Mouse (Mus musculus): ENCODE measurements around the gene Mogs. TPM values are rescaled to one million over a fixed set of nuclear protein-coding genes. Genes with fewer than 3 reads are reported as not detected.

The Mogs gene
- polyA plus RNA-seq, 1 experiment from 2014 or later: 8.3 TPM

- peak overlapping the region; percentile 85 for H3K9ac ChIP-seq (ENCODE audit: low read length)
- no peaks in the 10 kb centered on the region for H3K36me3 ChIP-seq (ENCODE audit: control insufficient read depth, insufficient read depth, low read length)
- peak overlapping the region; percentile 66 for H3K4me2 ChIP-seq (ENCODE audit: low read depth, low read length)
- H3K9me3 ChIP-seq (replicated peaks; ENCODE audit: control insufficient read depth, low read length): no peaks in the 10 kb centered on the region
- ATAC-seq (ENCODE audit: insufficient read depth, low FRiP score): peak; percentile 86
- H3K4me3 ChIP-seq (replicated peaks; ENCODE audit: low read length): peak overlapping the region; percentile 54
- peaks cover 36% of the 10 kb centered on the region for H3K4me1 ChIP-seq (ENCODE audit: control insufficient read depth, insufficient read depth, low read length)
- 0% methylated on average over 12 of the region's 12 CpGs for WGBS
- H3K27me3 ChIP-seq (ENCODE audit: control insufficient read depth, insufficient read depth, low read length): no peaks in the 10 kb centered on the region
- H3K27ac ChIP-seq (ENCODE audit: low read length): peak overlapping the region; percentile 99
These were observed 22.3 kb downstream of the Mogs start for GRCm38 (mm10) chr6:83137576-83137950.

DNA sequence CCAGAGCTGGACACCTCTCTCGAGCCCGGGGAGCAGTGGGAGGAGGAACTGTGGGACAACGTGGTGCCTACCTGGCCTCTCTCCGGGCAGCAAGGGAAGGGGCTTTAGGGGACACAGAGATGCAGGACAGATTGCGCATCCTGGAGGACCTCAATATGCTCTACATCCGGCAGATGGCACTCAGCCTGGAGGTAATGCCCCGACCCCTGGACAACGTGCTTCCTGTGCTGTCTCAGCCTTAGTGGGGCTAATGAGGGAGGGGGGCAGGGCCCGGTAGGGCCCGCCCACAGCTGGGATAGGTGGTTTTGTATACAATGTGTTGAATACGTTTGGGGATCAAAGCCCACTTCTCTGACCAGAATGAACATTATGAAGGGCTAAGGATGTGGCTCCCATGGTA, 22.8 kb downstream of the Mogs start:
- no peaks in the 10 kb centered on the region for H3K9me3 ChIP-seq (replicated peaks; ENCODE audit: control insufficient read depth, low read length)
- no peaks in the 10 kb centered on the region for H3K36me3 ChIP-seq (ENCODE audit: control insufficient read depth, insufficient read depth, low read length)
- H3K27ac ChIP-seq (ENCODE audit: low read length): peak overlapping the region; percentile 99
- ATAC-seq (ENCODE audit: insufficient read depth, low FRiP score): 0 out of 2 replicates have a peak, but pooled peaks have one; percentile 7
- under 1% methylated on average over 11 of the region's 11 CpGs for WGBS
- H3K4me2 ChIP-seq (ENCODE audit: low read depth, low read length): peak overlapping the region; percentile 66
- peak overlapping the region; percentile 54 for H3K4me3 ChIP-seq (replicated peaks; ENCODE audit: low read length)
- H3K4me1 ChIP-seq (ENCODE audit: control insufficient read depth, insufficient read depth, low read length): peaks cover 38% of the 10 kb centered on the region
- peak overlapping the region; percentile 85 for H3K9ac ChIP-seq (ENCODE audit: low read length)
- no peaks in the 10 kb centered on the region for H3K27me3 ChIP-seq (ENCODE audit: control insufficient read depth, insufficient read depth, low read length)

DNA sequence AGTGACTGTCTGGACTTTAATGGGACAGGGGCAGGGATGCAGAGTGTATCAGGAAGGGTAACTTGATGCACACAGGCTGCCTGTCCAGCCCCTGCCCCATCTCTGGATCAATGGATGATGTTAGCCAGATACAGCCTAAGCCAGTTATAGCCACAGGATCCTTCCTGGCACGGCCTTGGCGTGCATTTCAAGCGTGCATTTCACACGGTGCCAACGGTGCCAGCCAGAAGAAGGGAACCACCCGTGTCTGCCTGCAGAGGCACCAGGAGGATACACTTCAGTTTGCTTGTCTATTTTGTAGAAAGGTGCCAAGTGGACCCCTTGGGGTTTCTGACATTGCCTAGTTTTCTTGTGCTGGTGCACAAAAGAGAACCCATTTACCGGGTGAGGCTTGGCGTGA, 24.7 kb downstream of the Mogs start:
- Histone ChIP-seq H3K4me2 (ENCODE audit: low read depth, low read length) (no peak overlapping the region), H3K4me3 (replicated peaks; ENCODE audit: low read length) (no peak overlapping the region), H3K4me1 (ENCODE audit: control insufficient read depth, insufficient read depth, low read length) (peaks cover 35% of the 10 kb centered on the region), H3K27me3 (ENCODE audit: control insufficient read depth, insufficient read depth, low read length) (no peaks in the 10 kb centered on the region), H3K9ac (ENCODE audit: low read length) (no peak overlapping the region), H3K27ac (ENCODE audit: low read length) (no peak overlapping the region), H3K36me3 (ENCODE audit: control insufficient read depth, insufficient read depth, low read length) (no peaks in the 10 kb centered on the region), H3K9me3 (replicated peaks; ENCODE audit: control insufficient read depth, low read length) (no peaks in the 10 kb centered on the region)
- no peak for ATAC-seq (ENCODE audit: insufficient read depth, low FRiP score)
- WGBS: 86% methylated on average over 8 of the region's 8 CpGs

GRCm38 (mm10) chr6:83141636-83142035, 26.3 kb downstream of the Mogs start:
- Histone ChIP-seq H3K4me2 (ENCODE audit: low read depth, low read length) (peak overlapping the region; percentile 57), H3K27me3 (ENCODE audit: control insufficient read depth, insufficient read depth, low read length) (no peaks in the 10 kb centered on the region), H3K27ac (ENCODE audit: low read length) (peak overlapping the region; percentile 61), H3K4me3 (replicated peaks; ENCODE audit: low read length) (peak overlapping the region; percentile 30; the same call in 1 of the 2 replicates), H3K36me3 (ENCODE audit: control insufficient read depth, insufficient read depth, low read length) (no peaks in the 10 kb centered on the region), H3K9ac (ENCODE audit: low read length) (peak overlapping the region; percentile 64), H3K4me1 (ENCODE audit: control insufficient read depth, insufficient read depth, low read length) (peaks cover 28% of the 10 kb centered on the region), H3K9me3 (replicated peaks; ENCODE audit: control insufficient read depth, low read length) (no peaks in the 10 kb centered on the region)
- 48% methylated on average over 4 of the region's 4 CpGs for WGBS
- ATAC-seq (ENCODE audit: insufficient read depth, low FRiP score): no peak

DNA sequence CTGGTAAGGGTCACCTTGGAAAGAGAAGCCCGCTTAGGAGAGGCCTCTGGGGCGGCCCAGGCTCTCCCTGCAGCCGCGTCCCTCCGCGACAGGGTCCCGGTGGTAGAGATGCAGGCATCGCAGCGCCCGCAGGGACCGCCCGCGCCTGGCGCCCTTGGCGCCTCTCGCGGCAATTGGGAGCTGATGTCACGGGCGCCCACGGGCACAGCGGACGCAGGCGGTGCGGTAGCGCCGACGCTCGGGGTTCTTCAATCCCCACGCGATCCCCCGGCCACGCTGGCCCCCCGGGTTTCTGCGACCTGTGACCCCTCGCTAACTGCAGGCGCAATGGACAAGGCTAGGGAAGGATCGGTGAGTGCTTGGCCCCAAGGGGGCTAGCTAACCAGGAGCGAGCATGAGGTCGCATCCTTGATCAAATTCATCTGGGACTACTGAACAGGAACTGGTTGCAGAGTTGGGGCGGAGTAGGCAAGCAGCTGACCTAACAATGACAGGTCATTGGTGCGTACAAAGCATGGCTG, 27.0 kb downstream of the Mogs start:
- peak overlapping the region; percentile 61 for H3K27ac ChIP-seq (ENCODE audit: low read length)
- WGBS: 10% methylated on average over 41 of the region's 41 CpGs

GRCm38 (mm10) chr6:83142886-83143285, 27.6 kb downstream of the Mogs start:
- H3K9me3 ChIP-seq (replicated peaks; ENCODE audit: control insufficient read depth, low read length): no peaks in the 10 kb centered on the region
- 0 out of 2 replicates have a peak, but pooled peaks cover 4% of the 10 kb centered on the region for H3K36me3 ChIP-seq (ENCODE audit: control insufficient read depth, insufficient read depth, low read length)
- peak overlapping the region; percentile 61 for H3K27ac ChIP-seq (ENCODE audit: low read length)
- 50% methylated on average over 11 of the region's 11 CpGs for WGBS
- H3K27me3 ChIP-seq (ENCODE audit: control insufficient read depth, insufficient read depth, low read length): no peaks in the 10 kb centered on the region
- peak overlapping the region; percentile 64; the same call in 1 of the 2 replicates for H3K9ac ChIP-seq (ENCODE audit: low read length)
- no peak for ATAC-seq (ENCODE audit: insufficient read depth, low FRiP score)
- peaks cover 25% of the 10 kb centered on the region for H3K4me1 ChIP-seq (ENCODE audit: control insufficient read depth, insufficient read depth, low read length)
- peak overlapping the region; percentile 57 for H3K4me2 ChIP-seq (ENCODE audit: low read depth, low read length)
- no peak overlapping the region for H3K4me3 ChIP-seq (replicated peaks; ENCODE audit: low read length)

More for the DNA sequence above, 27.0 kb downstream of the Mogs start:
- H3K9me3 ChIP-seq (replicated peaks; ENCODE audit: control insufficient read depth, low read length): no peaks in the 10 kb centered on the region
- ATAC-seq (ENCODE audit: insufficient read depth, low FRiP score): no peak
- H3K27me3 ChIP-seq (ENCODE audit: control insufficient read depth, insufficient read depth, low read length): no peaks in the 10 kb centered on the region
- 0 out of 2 replicates have a peak, but pooled peaks cover 2% of the 10 kb centered on the region for H3K36me3 ChIP-seq (ENCODE audit: control insufficient read depth, insufficient read depth, low read length)
- peak overlapping the region; percentile 57 for H3K4me2 ChIP-seq (ENCODE audit: low read depth, low read length)
- peaks cover 28% of the 10 kb centered on the region for H3K4me1 ChIP-seq (ENCODE audit: control insufficient read depth, insufficient read depth, low read length)
- H3K9ac ChIP-seq (ENCODE audit: low read length): peak overlapping the region; percentile 64
- H3K4me3 ChIP-seq (replicated peaks; ENCODE audit: low read length): peak overlapping the region; percentile 30

DNA sequence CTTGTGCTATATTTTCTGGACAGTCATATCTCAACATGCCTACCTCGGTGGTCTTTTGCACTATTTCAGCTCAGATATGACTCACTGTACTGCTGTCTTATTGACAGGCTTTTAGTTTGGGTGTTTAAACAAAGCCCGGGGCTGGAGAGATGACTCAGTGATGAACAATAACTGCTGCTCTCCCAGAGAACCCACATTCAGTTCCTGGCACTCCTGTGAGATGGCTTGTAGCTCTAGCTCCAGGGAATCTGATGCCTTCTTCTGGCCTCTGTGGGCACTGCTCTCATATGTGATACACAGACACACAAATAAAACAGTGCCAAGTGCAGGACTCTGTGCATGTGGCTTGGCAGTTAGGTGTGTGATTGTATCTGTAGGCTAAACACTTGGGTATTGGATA, 29.9 kb downstream of the Mogs start:
- Histone ChIP-seq H3K27ac (ENCODE audit: low read length) (no peak overlapping the region), H3K9me3 (replicated peaks; ENCODE audit: control insufficient read depth, low read length) (no peaks in the 10 kb centered on the region)
- ATAC-seq (ENCODE audit: insufficient read depth, low FRiP score): no peak

DNA sequence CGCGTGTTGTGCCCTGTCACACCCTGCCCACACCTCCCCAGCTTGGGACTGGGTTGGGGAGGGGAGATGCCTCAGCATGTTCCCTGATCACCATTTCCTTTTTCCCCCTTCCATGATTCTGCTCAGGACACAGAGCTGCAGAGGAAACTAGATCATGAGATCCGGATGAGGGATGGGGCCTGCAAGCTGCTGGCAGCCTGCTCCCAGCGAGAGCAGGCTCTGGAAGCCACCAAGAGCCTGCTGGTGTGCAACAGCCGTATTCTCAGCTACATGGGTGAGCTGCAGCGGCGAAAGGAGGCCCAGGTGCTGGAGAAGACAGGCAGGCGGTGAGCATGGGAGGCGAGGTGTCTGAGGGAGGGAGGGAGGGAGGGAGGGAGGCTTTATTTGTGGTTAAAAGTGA, 30.5 kb downstream of the Mogs start:
- H3K27me3 ChIP-seq (ENCODE audit: control insufficient read depth, insufficient read depth, low read length): no peaks in the 10 kb centered on the region
- H3K4me2 ChIP-seq (ENCODE audit: low read depth, low read length): no peak overlapping the region
- no peaks in the 10 kb centered on the region for H3K9me3 ChIP-seq (replicated peaks; ENCODE audit: control insufficient read depth, low read length)
- no peak for ATAC-seq (ENCODE audit: insufficient read depth, low FRiP score)
- 62% methylated on average over 9 of the region's 9 CpGs for WGBS
- peaks cover 13% of the 10 kb centered on the region for H3K4me1 ChIP-seq (ENCODE audit: control insufficient read depth, insufficient read depth, low read length)
- H3K9ac ChIP-seq (ENCODE audit: low read length): 0 out of 2 replicates have a peak overlapping the region, but pooled peaks have one; percentile 25
- no peak overlapping the region for H3K4me3 ChIP-seq (replicated peaks; ENCODE audit: low read length)
- H3K36me3 ChIP-seq (ENCODE audit: control insufficient read depth, insufficient read depth, low read length): 0 out of 2 replicates have a peak, but pooled peaks cover 4% of the 10 kb centered on the region
- H3K27ac ChIP-seq (ENCODE audit: low read length): peak overlapping the region; percentile 21; the same call in 1 of the 2 replicates

More for the DNA sequence above, 29.9 kb downstream of the Mogs start:
- Histone ChIP-seq H3K4me3 (replicated peaks; ENCODE audit: low read length) (no peak overlapping the region), H3K27me3 (ENCODE audit: control insufficient read depth, insufficient read depth, low read length) (no peaks in the 10 kb centered on the region), H3K36me3 (ENCODE audit: control insufficient read depth, insufficient read depth, low read length) (0 out of 2 replicates have a peak, but pooled peaks cover 4% of the 10 kb centered on the region), H3K4me2 (ENCODE audit: low read depth, low read length) (no peak overlapping the region), H3K9ac (ENCODE audit: low read length) (no peak overlapping the region), H3K4me1 (ENCODE audit: control insufficient read depth, insufficient read depth, low read length) (peaks cover 13% of the 10 kb centered on the region)
- 41% methylated on average over 2 of the region's 2 CpGs for WGBS

GRCm38 (mm10) chr6:83147280-83147679, 32.0 kb downstream of the Mogs start:
- no peak overlapping the region for H3K4me2 ChIP-seq (ENCODE audit: low read depth, low read length)
- H3K27ac ChIP-seq (ENCODE audit: low read length): no peak overlapping the region
- H3K4me3 ChIP-seq (replicated peaks; ENCODE audit: low read length): no peak overlapping the region
- H3K36me3 ChIP-seq (ENCODE audit: control insufficient read depth, insufficient read depth, low read length): 0 out of 2 replicates have a peak, but pooled peaks cover 4% of the 10 kb centered on the region
- peaks cover 5% of the 10 kb centered on the region; the same call in 1 of the 2 replicates for H3K4me1 ChIP-seq (ENCODE audit: control insufficient read depth, insufficient read depth, low read length)
- no peak overlapping the region for H3K9ac ChIP-seq (ENCODE audit: low read length)
- no peaks in the 10 kb centered on the region for H3K9me3 ChIP-seq (replicated peaks; ENCODE audit: control insufficient read depth, low read length)
- 56% methylated on average over 7 of the region's 7 CpGs for WGBS
- H3K27me3 ChIP-seq (ENCODE audit: control insufficient read depth, insufficient read depth, low read length): no peaks in the 10 kb centered on the region
- no peak for ATAC-seq (ENCODE audit: insufficient read depth, low FRiP score)

Measured in stomach, embryonic 16.5 days (tissue).